Mouse (Mus musculus) neutrophil, adult 83 days (primary cell): Measurements from ENCODE around the gene Fam162a. TPM values are rescaled to one million over a fixed set of nuclear protein-coding genes. Genes with fewer than 3 reads are reported as not detected.

Experiments used
- total RNA-seq, 2 experiments: library from RNA; stranded (reverse); gene quantifications; one replicate each; pipeline ENCODE4 v1.2.4; 2023

Gene Fam162a
- total RNA-seq: 10 to 100 TPM; 19.6 to 23.4 TPM

GRCm38 (mm10) chr16:36071450-36072379, at the start of gene Fam162a, which contains the start of gene Ccdc58:
Fam162a (minus strand) TSS chr16:36071594.
Ccdc58 (plus strand) TSS chr16:36071685.

GRCm38 (mm10) chr16:36040640-36041624, 30.5 kb downstream of the Fam162a start, which contains the start of gene Wdr5b:
Wdr5b (plus strand) TSS chr16:36041190.

Other genes with a start within 250 kb of the Fam162a start
- 10 to 100 TPM; 20.7 to 28.0 TPM for gene Parp14, start 200.1 kb downstream of the Fam162a start, total RNA-seq
- 10 to 100 TPM; 21.9 to 23.9 TPM for gene Parp9, start 133.1 kb downstream of the Fam162a start, total RNA-seq
- 10 to 100 TPM; 19.4 to 21.5 TPM for gene Dtx3l, start 132.4 kb downstream of the Fam162a start, total RNA-seq
- gene Kpna1, start 92.8 kb downstream of the Fam162a start, total RNA-seq: 10 to 100 TPM; 34.2 to 34.9 TPM
- gene Wdr5b, start 30.4 kb downstream of the Fam162a start, total RNA-seq: 1 to 10 TPM; 5.2 to 5.6 TPM
- 10 to 100 TPM; 11.9 to 12.3 TPM for gene Ccdc58, start 91 bp upstream of the Fam162a start, total RNA-seq
- not detected for gene Csta1, start 59.6 kb upstream of the Fam162a start, total RNA-seq
- 10 to 100 TPM; 40.7 to 52.0 TPM for gene Stfa2l1, start 85.2 kb upstream of the Fam162a start, total RNA-seq
- gene Gm5483, start 112.6 kb upstream of the Fam162a start, total RNA-seq: 10 to 100 TPM; 18.7 to 20.8 TPM
- gene Gm5416, start 138.8 kb upstream of the Fam162a start, total RNA-seq: 1 to 10 TPM in 1 of 2 experiments, not detected in 1; 2.2 TPM
- gene 2010005H15Rik, start 149.9 kb upstream of the Fam162a start, total RNA-seq: not detected
- gene Stfa1, start 205.4 kb upstream of the Fam162a start, total RNA-seq: 1 to 10 TPM; 3.7 to 5.5 TPM